Mouse (Mus musculus): ENCODE measurements around the gene Tmcc3.

GRCm38 (mm10) chr10:94495496-94496235, 183.9 kb downstream of the Tmcc3 start:
- TF ChIP-seq GATA1 (IDR thresholded peaks at IDR 0.05; ENCODE audit: low read length) (no peak), TAL1 (IDR thresholded peaks at IDR 0.05; ENCODE audit: low read length) (no peak)

Data from erythroblast, embryonic 14.5 days (primary cell).